Mouse (Mus musculus) forebrain, postnatal 0 days (tissue): ENCODE measurements at regions not wholly inside any gene's neighbourhood (a gene's known extent, or its start where the extent isn't known, plus 50 kb on each side); places are given as distances from the start of the nearest gene placed in this dataset.

Experiments
- ATAC-seq: fragments of 200-750 bp; cut with Nextera tagmentation; 2 replicates; pipeline ENCODE4 v1.8.0; 2017; ENCODE audit warnings: mild to moderate bottlenecking, moderate library complexity
- DNase-seq: peaks from one replicate; pipeline ENCODE4 v3.0.0-alpha.2; 2015
- H3K27ac ChIP-seq: fragments of 300-500 bp; sonication (generic); 2 replicates; pipeline ENCODE4 v1.5.1; 2014; ENCODE audit warnings: low read depth, mild to moderate bottlenecking, antibody characterized with exemption, low read length, moderate library complexity, mixed read lengths
- H3K27me3 ChIP-seq: fragments of 300-500 bp; sonication (generic); 2 replicates; pipeline ENCODE4 v1.6.1; 2014; ENCODE audit warnings: mild to moderate bottlenecking, low read length, mixed read lengths; ENCODE audit not compliant: insufficient read depth
- H3K36me3 ChIP-seq: fragments of 300-500 bp; sonication (generic); 2 replicates; pipeline ENCODE4 v1.6.1; 2014; ENCODE audit warnings: mild to moderate bottlenecking, moderate library complexity; ENCODE audit not compliant: insufficient read depth
- H3K4me1 ChIP-seq: fragments of 300-500 bp; sonication (generic); 2 replicates; pipeline ENCODE4 v1.6.1; 2014; ENCODE audit warnings: antibody characterized with exemption; ENCODE audit not compliant: insufficient read depth
- H3K4me2 ChIP-seq: fragments of 300-500 bp; sonication (generic); 2 replicates; pipeline ENCODE4 v1.6.1; 2014; ENCODE audit warnings: low read depth, mild to moderate bottlenecking, moderate library complexity
- H3K4me3 ChIP-seq: fragments of 300-500 bp; sonication (generic); 2 replicates; pipeline ENCODE4 v1.5.1; 2014; ENCODE audit warnings: low read depth, low read length, mixed read lengths
- H3K9ac ChIP-seq: fragments of 300-500 bp; sonication (generic); 2 replicates; pipeline ENCODE4 v1.6.1; 2014; ENCODE audit warnings: mild to moderate bottlenecking
- H3K9me3 ChIP-seq: fragments of 300-500 bp; sonication (generic); 2 replicates; pipeline ENCODE4 v1.6.1; 2016; ENCODE audit warnings: low read length
- CTCF ChIP-seq: sonication (generic); IDR thresholded peaks from 2 replicates; pipeline ENCODE4 v1.5.1; 2016; ENCODE audit warnings: antibody characterized with exemption, control low read depth, low read depth
- WGBS: fragments of 180-500 bp; shearing (Covaris S2); extraction: QIAGEN DNeasy Blood & Tissue Kit; methylation state at CpG from one replicate; pipeline ENCODE4 v1.1.7; 2014; 5-methylcytosine and 5-hydroxymethylcytosine counted together

DNA sequence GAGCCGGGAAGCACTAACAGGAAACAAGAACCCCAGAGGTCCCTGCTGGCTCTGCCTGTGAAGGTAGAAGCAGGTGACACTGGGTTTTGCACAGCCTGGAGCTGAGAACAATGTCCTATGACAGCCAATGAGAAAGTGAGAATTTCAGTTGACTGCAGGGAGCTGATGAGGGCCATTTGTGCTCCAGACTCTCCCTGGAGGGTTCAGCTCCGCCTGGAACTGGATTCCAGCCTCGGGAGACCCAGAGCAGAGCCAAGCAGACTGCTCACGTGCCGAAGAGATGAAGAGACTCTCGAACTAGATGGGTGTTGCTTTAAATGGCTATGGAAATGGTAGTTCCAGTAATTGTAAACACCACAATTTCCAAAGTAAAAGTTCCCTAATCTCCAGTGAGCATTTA lies 93.5 kb downstream of the Cand1 start:
- no peak overlapping the region for H3K27ac ChIP-seq
- no peaks in the 10 kb centered on the region for H3K27me3 ChIP-seq
- H3K4me3 ChIP-seq, result no peak overlapping the region
- no peak overlapping the region for H3K9ac ChIP-seq
- DNase-seq, result no peak
- 69% methylated on average over 6 of the region's 6 CpGs for WGBS
- ATAC-seq, result no peak
- H3K9me3 ChIP-seq, result no peaks in the 10 kb centered on the region
- no peaks in the 10 kb centered on the region for H3K4me1 ChIP-seq
- H3K4me2 ChIP-seq, result no peak overlapping the region
- H3K36me3 ChIP-seq, result no peaks in the 10 kb centered on the region
- TF ChIP-seq CTCF, result no peak

GRCm38 (mm10) chr10:119142866-119143265 lies 97.0 kb downstream of the Cand1 start:
- no peak for TF ChIP-seq CTCF
- Histone ChIP-seq H3K9ac (no peak overlapping the region), H3K4me3 (no peak overlapping the region), H3K4me1 (no peaks in the 10 kb centered on the region), H3K9me3 (no peaks in the 10 kb centered on the region), H3K27ac (no peak overlapping the region), H3K36me3 (no peaks in the 10 kb centered on the region), H3K4me2 (no peak overlapping the region), H3K27me3 (no peaks in the 10 kb centered on the region)
- 96% methylated on average over 6 of the region's 6 CpGs for WGBS
- ATAC-seq (no peak), DNase-seq (no peak)

DNA sequence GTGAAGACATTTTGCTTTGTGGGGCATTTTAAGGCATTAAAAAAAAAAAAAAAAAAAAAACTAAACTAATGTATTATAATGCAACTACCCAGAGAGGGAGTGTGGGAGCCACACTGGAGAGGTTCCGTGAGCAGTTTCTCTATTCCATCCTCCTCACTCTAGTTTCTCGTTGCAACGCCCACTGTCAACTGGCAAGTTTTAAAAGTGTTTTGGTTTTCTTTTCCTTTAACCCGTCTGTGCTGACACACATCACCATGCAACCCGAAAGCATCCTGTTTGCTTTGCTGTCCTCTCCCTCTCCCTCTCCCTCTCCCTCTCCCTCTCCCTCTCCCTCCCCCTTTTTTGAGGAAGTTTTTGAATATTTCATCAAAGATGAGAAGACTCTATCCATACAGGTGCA lies 97.5 kb downstream of the Cand1 start:
- H3K4me1 ChIP-seq, result no peaks in the 10 kb centered on the region
- H3K4me2 ChIP-seq, result no peak overlapping the region
- no peak overlapping the region for H3K4me3 ChIP-seq
- ATAC-seq, result no peak
- H3K27me3 ChIP-seq, result no peaks in the 10 kb centered on the region
- no peak overlapping the region for H3K27ac ChIP-seq
- H3K36me3 ChIP-seq, result no peaks in the 10 kb centered on the region
- TF ChIP-seq CTCF, result no peak
- no peaks in the 10 kb centered on the region for H3K9me3 ChIP-seq
- H3K9ac ChIP-seq, result no peak overlapping the region
- no peak for DNase-seq
- WGBS, result 77% methylated on average over 5 of the region's 5 CpGs

DNA sequence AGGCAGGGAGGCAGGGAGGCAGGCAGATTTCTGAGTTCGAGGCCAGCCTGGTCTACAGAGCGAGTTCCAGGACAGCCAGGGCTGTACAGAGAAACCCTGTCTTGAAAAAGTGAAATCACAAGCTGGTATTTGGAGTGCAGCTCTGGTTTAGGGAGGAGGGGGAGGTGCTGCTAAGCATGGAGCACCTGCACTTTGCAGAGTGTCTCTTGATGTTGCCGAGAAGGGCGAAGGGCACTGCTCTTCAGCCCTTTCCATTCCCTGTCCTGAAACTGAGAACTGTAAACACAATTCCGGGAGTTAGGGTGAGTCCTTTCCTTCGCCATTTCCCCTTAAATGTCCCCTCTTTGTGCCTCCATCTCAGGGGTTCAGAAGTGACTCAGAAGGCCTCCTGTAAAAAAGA lies 101.6 kb downstream of the Cand1 start:
- no peak overlapping the region for H3K27ac ChIP-seq
- ATAC-seq (no peak), DNase-seq (no peak)
- no peak overlapping the region for H3K4me3 ChIP-seq
- H3K27me3 ChIP-seq, result no peaks in the 10 kb centered on the region
- H3K4me2 ChIP-seq, result no peak overlapping the region
- WGBS, result 83% methylated on average over 6 of the region's 6 CpGs
- TF ChIP-seq CTCF, result no peak
- no peaks in the 10 kb centered on the region for H3K9me3 ChIP-seq
- H3K9ac ChIP-seq, result no peak overlapping the region
- H3K36me3 ChIP-seq, result no peaks in the 10 kb centered on the region
- no peaks in the 10 kb centered on the region for H3K4me1 ChIP-seq

DNA sequence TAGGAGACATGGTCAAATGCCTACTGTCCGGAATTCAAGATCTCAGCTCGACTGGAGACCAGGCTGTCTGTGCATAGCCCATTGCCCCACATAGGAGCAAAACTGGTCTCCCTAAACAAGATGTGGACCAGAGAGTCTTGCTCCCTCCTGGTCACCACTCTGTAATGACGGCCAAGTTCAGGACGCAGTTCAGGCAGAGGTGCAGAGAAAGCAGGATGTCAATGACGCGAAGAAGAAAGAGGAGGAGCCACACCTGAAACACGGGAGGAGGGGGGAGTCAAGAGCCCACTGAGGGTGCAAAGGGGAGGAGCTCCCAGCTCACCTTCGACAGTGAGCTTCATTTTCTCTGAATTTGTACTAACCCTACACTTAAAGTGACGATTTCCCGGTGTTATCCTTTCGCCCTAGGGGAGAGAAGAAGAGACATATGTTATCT lies 104.3 kb downstream of the Cand1 start:
- H3K27me3 ChIP-seq, result no peaks in the 10 kb centered on the region
- no peak overlapping the region for H3K4me2 ChIP-seq
- no peak overlapping the region for H3K4me3 ChIP-seq
- H3K9me3 ChIP-seq, result no peaks in the 10 kb centered on the region
- H3K4me1 ChIP-seq, result no peaks in the 10 kb centered on the region
- 67% methylated on average over 11 of the region's 11 CpGs for WGBS
- H3K36me3 ChIP-seq, result no peaks in the 10 kb centered on the region
- DNase-seq (no peak), ATAC-seq (no peak)
- no peak for TF ChIP-seq CTCF
- H3K27ac ChIP-seq, result no peak overlapping the region
- H3K9ac ChIP-seq, result no peak overlapping the region

DNA sequence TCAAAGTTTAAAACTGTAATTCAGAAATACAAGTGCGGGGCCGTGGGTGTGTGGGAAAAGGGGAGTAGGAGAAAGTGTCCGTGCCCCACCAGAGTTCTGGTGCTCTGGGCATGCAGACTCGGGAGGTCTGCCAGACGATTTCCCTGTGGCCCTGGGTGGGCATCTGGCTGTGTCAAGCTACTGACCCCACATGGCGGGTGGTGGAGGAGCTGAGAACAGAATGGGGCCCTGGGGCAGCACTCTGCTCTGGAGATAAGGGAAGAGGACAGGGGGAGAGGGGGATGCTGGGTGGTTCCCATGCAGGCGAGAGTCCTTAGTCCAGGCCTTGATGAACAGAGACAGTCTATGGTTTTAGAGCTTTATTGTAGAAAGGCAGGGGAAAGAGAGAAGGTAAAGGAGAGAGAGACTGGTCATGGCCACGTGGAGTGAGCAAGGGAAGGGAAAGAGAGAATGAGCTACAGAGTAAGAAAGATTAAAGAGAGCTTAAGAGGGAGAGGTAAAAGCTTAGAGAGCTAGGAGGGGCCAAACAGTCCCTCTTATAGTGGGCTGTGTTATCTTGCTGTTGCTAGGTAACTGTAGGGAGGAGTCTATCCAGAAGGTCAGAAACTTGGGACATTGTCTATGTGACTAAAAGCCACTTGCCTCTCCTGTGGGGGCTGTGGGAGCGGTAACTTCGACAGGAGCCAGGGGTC lies 104.9 kb downstream of the Cand1 start:
- Histone ChIP-seq H3K36me3 (no peaks in the 10 kb centered on the region), H3K27ac (no peak overlapping the region), H3K4me1 (no peaks in the 10 kb centered on the region), H3K4me2 (no peak overlapping the region), H3K4me3 (no peak overlapping the region), H3K27me3 (no peaks in the 10 kb centered on the region), H3K9ac (no peak overlapping the region), H3K9me3 (no peaks in the 10 kb centered on the region)
- no peak for TF ChIP-seq CTCF
- WGBS, result 59% methylated on average over 10 of the region's 10 CpGs
- DNase-seq, result no peak
- ATAC-seq, result no peak

GRCm38 (mm10) chr10:119131977-119132376 lies 107.9 kb downstream of the Cand1 start:
- peak; percentile 38 for DNase-seq
- ATAC-seq, result peak; percentile 65
- WGBS, result 52% methylated on average over 16 of the region's 16 CpGs
- no peaks in the 10 kb centered on the region for H3K9me3 ChIP-seq
- no peak overlapping the region for H3K4me2 ChIP-seq
- no peaks in the 10 kb centered on the region for H3K4me1 ChIP-seq
- H3K9ac ChIP-seq, result no peak overlapping the region
- TF ChIP-seq CTCF, result no peak
- H3K27me3 ChIP-seq, result no peaks in the 10 kb centered on the region
- H3K27ac ChIP-seq, result no peak overlapping the region
- H3K4me3 ChIP-seq, result no peak overlapping the region
- no peaks in the 10 kb centered on the region for H3K36me3 ChIP-seq
